Mouse (Mus musculus) adrenal gland, postnatal 10 days (tissue): Measurements from ENCODE around the gene Olfr1419. TPM values are rescaled to one million over a fixed set of nuclear protein-coding genes. Genes with fewer than 3 reads are reported as not detected.
A peak's percentile ranks its signal among the peaks of the same experiment; 100 is the strongest.
"Not testable (repeated sequence)": the region's sequence is repeated elsewhere in the genome, so short reads cannot be mapped to it uniquely, and the experiment has no call there.

Source experiments
- DNase-seq: peaks from one replicate; pipeline ENCODE4 v3.0.0; 2021; ENCODE audit warnings: mixed read lengths
- long read RNA-seq, 2 experiments: library from polyadenylated mRNA; stranded (forward); transcript quantifications; one replicate each; pipeline ENCODE4 v2.0.0; 2021
- total RNA-seq, 2 experiments: library from RNA; stranded (reverse); gene quantifications; 2 replicates each; pipeline ENCODE4 v1.2.3; 2021

The Olfr1419 gene
- not detected for total RNA-seq
- long read RNA-seq, experiment 1 = 0 reads
- long read RNA-seq, experiment 2 = 0 reads

GRCm38 (mm10) chr19:11875006-11875405 lies at the start of gene Olfr1419:
Gene Olfr1419 (minus strand): TSS chr19:11875106.
- DNase-seq = no peak

GRCm38 (mm10) chr19:11922515-11922914 lies 47.6 kb upstream of the Olfr1419 start:
- DNase-seq = not testable (repeated sequence)

- DNase-seq = no peak
Measured at GRCm38 (mm10) chr19:11922068-11922467, 47.2 kb upstream of the Olfr1419 start.

GRCm38 (mm10) chr19:11915804-11916203 lies 40.9 kb upstream of the Olfr1419 start:
- no peak for DNase-seq

GRCm38 (mm10) chr19:11912533-11913121 lies 37.7 kb upstream of the Olfr1419 start:
- DNase-seq = peak; percentile 78

GRCm38 (mm10) chr19:11912037-11912532 lies 37.2 kb upstream of the Olfr1419 start, which contains the start of gene Patl1:
Gene Patl1 (plus strand): TSS chr19:11912399.
- peak; percentile 98 for DNase-seq

GRCm38 (mm10) chr19:11911603-11912002 lies 36.7 kb upstream of the Olfr1419 start:
- DNase-seq = peak; percentile 57

GRCm38 (mm10) chr19:11911021-11911420 lies 36.1 kb upstream of the Olfr1419 start:
- DNase-seq = no peak

- no peak for DNase-seq
Measured at GRCm38 (mm10) chr19:11886265-11886664, 11.4 kb upstream of the Olfr1419 start, which contains the start of gene Olfr1420. Gene Olfr1420 (plus strand): TSS chr19:11886565.

GRCm38 (mm10) chr19:11878404-11878803 lies 3.5 kb upstream of the Olfr1419 start:
- not testable (repeated sequence) for DNase-seq

GRCm38 (mm10) chr19:11867837-11868236 lies 7.1 kb downstream of the Olfr1419 start:
- DNase-seq = no peak

GRCm38 (mm10) chr19:11860966-11861365 lies 13.9 kb downstream of the Olfr1419 start, which contains the start of gene Olfr1418:
Gene Olfr1418 (minus strand): TSS chr19:11861066.
- DNase-seq = no peak

GRCm38 (mm10) chr19:11856506-11856905 lies 18.4 kb downstream of the Olfr1419 start:
- DNase-seq = peak; percentile 64

- no peak for DNase-seq
Measured at GRCm38 (mm10) chr19:11854821-11855220, 20.1 kb downstream of the Olfr1419 start.

- DNase-seq = no peak
Measured at GRCm38 (mm10) chr19:11852652-11853051, 22.3 kb downstream of the Olfr1419 start.

GRCm38 (mm10) chr19:11846333-11846732 lies 28.6 kb downstream of the Olfr1419 start:
- DNase-seq = no peak

- DNase-seq = no peak
Measured at GRCm38 (mm10) chr19:11839119-11839518, 35.8 kb downstream of the Olfr1419 start, which contains the start of gene Olfr1417. Gene Olfr1417 (minus strand): TSS chr19:11839219.

GRCm38 (mm10) chr19:11823346-11824065 lies 51.4 kb downstream of the Olfr1419 start:
- no peak for DNase-seq

- DNase-seq = no peak
Measured at GRCm38 (mm10) chr19:11820211-11820610, 54.7 kb downstream of the Olfr1419 start.

- peak; percentile 89 for DNase-seq
Measured at GRCm38 (mm10) chr19:11819800-11820199, 55.1 kb downstream of the Olfr1419 start.

GRCm38 (mm10) chr19:11819143-11819700 lies 55.7 kb downstream of the Olfr1419 start, which contains the start of gene Stx3:
Gene Stx3 (minus strand): TSS chr19:11819403.
- DNase-seq = peak; percentile 10
